Mouse (Mus musculus) heart, embryonic 14.5 days (tissue): ENCODE measurements around the gene Csrp1. TPM values are rescaled to one million over a fixed set of nuclear protein-coding genes. Genes with fewer than 3 reads are reported as not detected.

Experiments
- ATAC-seq: fragments of 200-750 bp; cut with Nextera tagmentation; 2 replicates; pipeline ENCODE4 v1.8.0; 2017; ENCODE audit warnings: low read depth, moderate TSS enrichment; ENCODE audit not compliant: insufficient number of reproducible peaks, insufficient read depth, low FRiP score
- H3K27ac ChIP-seq, 2 experiments: fragments of 200-500 bp in 1 of 2; fragments of 300-500 bp in 1 of 2; sonication (generic) in 1 of 2; replicated peaks in 1 of 2; 2 replicates each; pipeline ENCODE4 v1.5.1; 2012 to 2014; ENCODE audit warnings: low read depth in 2 of 2, low read length in 2 of 2, control low read depth in 1 of 2, mild to moderate bottlenecking in 1 of 2, mixed read lengths in 1 of 2; ENCODE audit not compliant: control insufficient read depth in 1 of 2, insufficient read depth in 1 of 2
- H3K27me3 ChIP-seq: fragments of 300-500 bp; sonication (generic); 2 replicates; pipeline ENCODE4 v1.6.1; 2014; ENCODE audit warnings: mild to moderate bottlenecking, low read length, control low read depth; ENCODE audit not compliant: control insufficient read depth, insufficient read depth
- H3K36me3 ChIP-seq: fragments of 300-500 bp; sonication (generic); 2 replicates; pipeline ENCODE4 v1.6.1; 2014; ENCODE audit warnings: mild to moderate bottlenecking, control low read depth, low read length, mixed read lengths; ENCODE audit not compliant: control insufficient read depth, insufficient read depth
- H3K4me1 ChIP-seq, 2 experiments: fragments of 200-500 bp in 1 of 2; fragments of 300-500 bp in 1 of 2; sonication (generic) in 1 of 2; 2 replicates each; pipeline ENCODE4 v1.6.1; 2012 to 2014; ENCODE audit warnings: low read length in 2 of 2, control low read depth in 1 of 2, mixed read lengths in 1 of 2; ENCODE audit not compliant: control insufficient read depth in 2 of 2, insufficient read depth in 2 of 2
- H3K4me2 ChIP-seq: fragments of 300-500 bp; sonication (generic); 2 replicates; pipeline ENCODE4 v1.6.1; 2014; ENCODE audit warnings: mild to moderate bottlenecking, low read length
- H3K4me3 ChIP-seq, 2 experiments: fragments of 200-500 bp in 1 of 2; fragments of 300-500 bp in 1 of 2; sonication (generic) in 1 of 2; 2 replicates each; pipeline ENCODE4 v1.5.1; 2012 to 2014; ENCODE audit warnings: low read length in 2 of 2, mild to moderate bottlenecking in 2 of 2, control low read depth in 1 of 2, low read depth in 1 of 2, moderate library complexity in 1 of 2; ENCODE audit not compliant: control insufficient read depth in 1 of 2, insufficient read depth in 1 of 2
- H3K9ac ChIP-seq: fragments of 300-500 bp; sonication (generic); 2 replicates; pipeline ENCODE4 v1.6.1; 2014; ENCODE audit warnings: mild to moderate bottlenecking, low read length
- H3K9me3 ChIP-seq: fragments of 300-500 bp; sonication (generic); 2 replicates; pipeline ENCODE4 v1.6.1; 2016; ENCODE audit warnings: low read length, control low read depth; ENCODE audit not compliant: control insufficient read depth
- WGBS: fragments of 180-500 bp; shearing (Covaris S2); extraction: QIAGEN DNeasy Blood & Tissue Kit; methylation state at CpG from one replicate; pipeline ENCODE4 v1.1.7; 2014; 5-methylcytosine and 5-hydroxymethylcytosine counted together
- polyA plus RNA-seq: library from polyadenylated mRNA; unstranded; fragments of >200 nt; fragmentation: Nextera tagmentation; extraction: Ambion mirVana; gene quantifications from 2 replicates; pipeline ENCODE4 v1.2.1, GENCODE M21; 2014

Gene Csrp1
- polyA plus RNA-seq, 1 experiment from 2014 or later, result 220 TPM

DNA sequence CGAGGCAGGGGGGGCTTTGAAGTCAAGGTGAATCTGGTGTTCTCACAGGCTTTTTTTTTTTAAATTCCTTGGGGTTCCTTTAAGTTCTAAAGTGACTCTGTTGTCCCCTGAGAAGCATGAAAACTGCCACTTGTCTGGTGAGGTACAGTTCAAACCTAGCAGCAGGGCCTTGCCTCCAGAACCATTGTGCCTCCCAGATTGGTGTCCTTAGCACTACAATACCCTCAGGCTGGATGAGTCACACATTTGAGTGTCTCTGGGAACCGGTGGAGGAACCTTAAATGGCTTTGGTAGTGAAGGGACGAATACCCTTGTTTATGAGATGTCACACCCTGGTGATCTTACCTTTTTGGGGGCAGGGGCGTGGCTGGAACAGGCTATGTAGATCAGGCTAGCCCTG lies 4.3 kb downstream of the Csrp1 start:
- Histone ChIP-seq H3K4me3 (no peak overlapping the region), H3K9me3 (no peaks in the 10 kb centered on the region), H3K27ac (no peak overlapping the region), H3K27me3 (no peaks in the 10 kb centered on the region), H3K4me2 (no peak overlapping the region), H3K9ac (no peak overlapping the region), H3K36me3 (no peaks in the 10 kb centered on the region), H3K4me1 (peaks cover 11 to 21% of the 10 kb centered on the region in 2 experiments)
- ATAC-seq, result no peak
- 64% methylated on average over 4 of the region's 4 CpGs for WGBS

DNA sequence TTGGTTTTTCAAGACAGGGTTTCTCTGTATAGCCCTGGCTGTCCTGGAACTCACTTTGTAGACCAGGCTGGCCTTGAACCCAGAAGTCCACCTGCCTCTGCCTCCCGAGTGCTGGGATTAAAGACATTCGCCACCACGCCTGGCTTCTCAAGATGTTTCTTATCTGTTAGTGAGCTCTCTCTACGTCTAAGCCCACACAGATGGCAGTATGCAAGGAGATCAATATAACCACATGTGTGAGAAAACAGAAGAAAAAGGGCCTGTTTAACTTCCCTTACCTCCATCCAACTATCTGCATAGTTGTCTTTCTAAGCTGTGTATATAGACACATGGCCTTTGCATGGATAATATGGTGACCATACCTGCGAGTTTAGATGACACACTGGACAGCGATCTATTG lies 5.5 kb downstream of the Csrp1 start:
- WGBS, result 89% methylated on average over 6 of the region's 6 CpGs
- Histone ChIP-seq H3K9me3 (no peaks in the 10 kb centered on the region), H3K4me3 (no peak overlapping the region), H3K36me3 (no peaks in the 10 kb centered on the region), H3K27me3 (no peaks in the 10 kb centered on the region), H3K4me1 (peaks cover 7 to 24% of the 10 kb centered on the region in 2 experiments), H3K27ac (peak overlapping the region in 1 of 2 experiments; percentile 24; a peak in 1 of 4 replicates), H3K9ac (no peak overlapping the region), H3K4me2 (no peak overlapping the region)
- no peak for ATAC-seq

DNA sequence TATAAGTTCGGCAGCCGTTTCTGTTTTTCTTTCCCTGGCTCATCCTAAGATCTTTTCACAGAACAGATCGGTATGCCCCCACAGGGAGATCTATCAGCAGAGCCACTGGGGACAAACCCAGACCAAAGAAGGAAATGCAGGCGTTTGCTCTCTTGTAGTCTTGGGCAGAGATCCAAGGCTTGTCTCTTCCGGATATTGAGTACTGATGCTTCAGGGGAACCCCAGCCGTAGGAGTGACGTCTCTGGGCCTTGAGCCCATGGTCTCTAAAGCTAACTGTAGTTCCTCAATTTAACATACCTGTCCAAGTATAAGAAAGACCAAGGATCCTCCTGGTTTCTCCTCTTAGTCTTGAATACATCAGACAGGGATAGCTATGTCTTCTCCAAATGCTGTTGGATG lies 6.1 kb downstream of the Csrp1 start:
- Histone ChIP-seq H3K4me3 (no peak overlapping the region), H3K9me3 (no peaks in the 10 kb centered on the region), H3K36me3 (no peaks in the 10 kb centered on the region), H3K4me1 (peaks cover 10 to 30% of the 10 kb centered on the region in 2 experiments), H3K9ac (no peak overlapping the region), H3K27me3 (no peaks in the 10 kb centered on the region), H3K4me2 (no peak overlapping the region), H3K27ac (peak overlapping the region in 1 of 2 experiments; percentile 24; a peak in 1 of 4 replicates)
- no peak for ATAC-seq
- 31% methylated on average over 7 of the region's 7 CpGs for WGBS

DNA sequence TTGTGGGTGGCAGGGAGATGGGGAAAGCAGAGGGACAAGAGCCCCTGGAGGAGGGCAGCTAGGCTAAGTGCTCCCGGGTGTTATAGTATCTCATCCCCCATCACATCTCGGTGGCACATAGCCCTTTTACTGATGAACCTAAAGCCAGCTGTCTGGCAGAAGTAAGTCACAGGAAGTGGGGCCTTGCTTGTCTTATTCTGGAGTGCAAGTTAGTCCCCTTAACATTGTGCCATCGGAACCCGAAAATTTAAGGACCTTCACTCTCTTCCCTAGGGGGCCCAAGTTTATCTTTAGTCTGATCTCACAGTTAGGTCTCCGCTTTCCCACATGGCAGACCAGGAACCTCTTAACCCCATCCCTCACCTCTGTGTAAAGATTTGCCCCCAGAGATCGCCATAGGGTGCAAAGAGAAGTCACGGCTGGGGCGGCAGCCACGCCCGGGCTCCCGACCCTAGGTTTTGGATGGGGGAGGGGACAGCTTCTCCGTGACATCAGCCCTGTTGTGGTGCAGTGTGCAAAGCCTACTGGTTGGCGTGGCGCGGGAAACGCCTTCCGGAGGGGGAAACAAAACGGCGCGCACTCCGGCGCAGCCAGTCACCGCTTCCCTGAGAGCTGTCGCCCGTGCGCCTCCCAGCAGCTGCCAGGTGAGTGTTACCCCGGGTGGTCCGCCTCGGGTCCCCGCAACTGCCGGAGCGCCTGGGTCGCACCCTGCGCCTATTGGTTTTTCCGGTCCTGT lies 8.9 kb downstream of the Csrp1 start:
- Histone ChIP-seq H3K27me3 (no peaks in the 10 kb centered on the region), H3K9me3 (no peaks in the 10 kb centered on the region), H3K4me1 (peaks cover 33 to 59% of the 10 kb centered on the region in 2 experiments), H3K27ac (peak overlapping the region; percentile 92 to 93), H3K36me3 (0 out of 2 replicates have a peak, but pooled peaks cover 4% of the 10 kb centered on the region), H3K4me3 (peak overlapping the region; percentile 62 to 83), H3K9ac (peak overlapping the region; percentile 87), H3K4me2 (peak overlapping the region; percentile 85)
- under 1% methylated on average over 35 of the region's 35 CpGs for WGBS
- ATAC-seq, result peak; percentile 80

DNA sequence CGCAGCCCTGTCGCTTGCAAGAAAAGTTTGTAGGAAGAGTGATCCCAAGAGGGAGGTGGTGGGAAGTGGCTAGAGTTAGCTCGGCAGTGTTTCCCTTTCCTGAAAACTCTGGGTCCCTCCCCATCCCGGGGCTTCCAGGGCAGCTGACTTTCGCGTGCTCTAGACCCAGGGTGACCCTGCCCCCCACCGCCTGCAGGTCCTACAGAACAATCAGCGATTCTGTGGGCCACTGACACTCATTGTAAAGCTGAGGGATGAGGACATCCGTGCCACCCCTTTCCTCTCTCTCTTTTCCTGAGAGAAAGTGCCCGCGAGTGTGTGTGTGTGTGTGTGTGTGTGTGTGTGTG lies 9.5 kb downstream of the Csrp1 start:
- ATAC-seq, result peak; percentile 13; the same call in 1 of the 2 replicates
- WGBS, result 0% methylated on average over 11 of the region's 11 CpGs

DNA sequence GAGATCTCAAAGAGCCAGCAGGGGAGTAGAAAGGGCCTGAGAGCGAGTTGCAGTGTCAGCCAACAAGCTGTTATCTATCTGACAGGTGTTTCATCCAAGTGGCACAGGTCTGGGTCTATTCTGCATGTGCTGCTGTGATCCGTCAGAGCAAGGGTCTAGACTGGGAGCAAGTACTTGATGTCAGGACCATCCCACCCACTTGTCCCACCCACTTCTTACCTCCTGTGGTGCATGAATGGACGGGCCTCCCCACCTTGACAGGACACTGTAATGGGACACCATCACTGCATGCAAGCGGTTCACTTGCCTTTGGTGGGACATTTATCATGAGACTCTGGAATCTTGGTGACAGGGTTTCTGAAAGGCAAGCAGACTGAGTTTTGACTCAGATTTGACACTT lies 10.0 kb downstream of the Csrp1 start:
- no peaks in the 10 kb centered on the region for H3K27me3 ChIP-seq
- H3K4me3 ChIP-seq, result peak overlapping the region; percentile 62 to 83
- H3K36me3 ChIP-seq, result 0 out of 2 replicates have a peak, but pooled peaks cover 4% of the 10 kb centered on the region
- ATAC-seq, result no peak
- peak overlapping the region; percentile 87 for H3K9ac ChIP-seq
- 4% methylated on average over 4 of the region's 4 CpGs for WGBS
- H3K4me2 ChIP-seq, result peak overlapping the region; percentile 85
- peak overlapping the region; percentile 92 to 93 for H3K27ac ChIP-seq
- peaks cover 42 to 69% of the 10 kb centered on the region in 2 experiments for H3K4me1 ChIP-seq
- H3K9me3 ChIP-seq, result no peaks in the 10 kb centered on the region

More for the DNA sequence above, 9.5 kb downstream of the Csrp1 start:
- H3K9me3 ChIP-seq, result no peaks in the 10 kb centered on the region
- H3K9ac ChIP-seq, result peak overlapping the region; percentile 87
- H3K27me3 ChIP-seq, result no peaks in the 10 kb centered on the region
- peak overlapping the region; percentile 62 to 83 for H3K4me3 ChIP-seq
- peaks cover 39 to 64% of the 10 kb centered on the region in 2 experiments for H3K4me1 ChIP-seq
- H3K4me2 ChIP-seq, result peak overlapping the region; percentile 85
- peak overlapping the region; percentile 92 to 93 for H3K27ac ChIP-seq
- 0 out of 2 replicates have a peak, but pooled peaks cover 4% of the 10 kb centered on the region for H3K36me3 ChIP-seq

DNA sequence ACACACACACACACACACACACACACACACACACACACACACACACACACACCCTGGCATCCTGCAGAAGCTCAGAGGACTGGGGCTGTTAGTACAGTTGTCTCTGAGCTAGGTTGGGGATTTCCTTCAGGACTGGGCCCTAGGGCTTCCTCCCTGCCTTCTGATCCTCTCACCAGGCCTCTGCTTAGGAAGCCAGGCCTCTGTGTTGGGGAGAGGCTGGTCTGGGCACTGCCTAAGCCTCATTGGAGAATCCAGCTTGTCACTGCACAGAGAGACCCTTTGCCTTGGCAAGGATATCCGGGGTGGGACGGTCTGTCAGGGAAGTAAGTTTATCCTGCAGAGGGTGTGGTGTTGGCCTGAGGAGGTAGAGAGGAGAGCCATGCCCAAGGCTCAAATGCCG lies 10.4 kb downstream of the Csrp1 start:
- Histone ChIP-seq H3K4me2 (peak overlapping the region; percentile 85), H3K4me1 (peaks cover 47 to 74% of the 10 kb centered on the region in 2 experiments), H3K9me3 (no peaks in the 10 kb centered on the region), H3K9ac (peak overlapping the region; percentile 87), H3K4me3 (peak overlapping the region; percentile 62 to 83), H3K27ac (peak overlapping the region; percentile 92 to 93), H3K36me3 (0 out of 2 replicates have a peak, but pooled peaks cover 4% of the 10 kb centered on the region), H3K27me3 (no peaks in the 10 kb centered on the region)
- ATAC-seq, result no peak
- 5% methylated on average over 3 of the region's 3 CpGs for WGBS
